Mouse (Mus musculus) stomach, embryonic 16.5 days (tissue): ENCODE results near the gene Ifi47. TPM values are rescaled to one million over a fixed set of nuclear protein-coding genes. Genes with fewer than 3 reads are reported as not detected.

Source experiments
- ATAC-seq: fragments of 200-750 bp; cut with Nextera tagmentation; 2 replicates; pipeline ENCODE4 v1.8.0; 2017; ENCODE audit warnings: moderate number of reproducible peaks, moderate TSS enrichment; ENCODE audit not compliant: insufficient read depth, low FRiP score
- H3K27ac ChIP-seq: fragments of 300-500 bp; sonication (generic); 2 replicates; pipeline ENCODE4 v1.5.1; 2014; ENCODE audit warnings: low read length
- H3K27me3 ChIP-seq: fragments of 300-500 bp; sonication (generic); 2 replicates; pipeline ENCODE4 v1.6.1; 2014; ENCODE audit warnings: low read length, control low read depth, mixed read lengths; ENCODE audit not compliant: control insufficient read depth, insufficient read depth
- H3K36me3 ChIP-seq: fragments of 300-500 bp; sonication (generic); 2 replicates; pipeline ENCODE4 v1.6.1; 2014; ENCODE audit warnings: low read length; ENCODE audit not compliant: control insufficient read depth, insufficient read depth
- H3K4me1 ChIP-seq: fragments of 300-500 bp; sonication (generic); 2 replicates; pipeline ENCODE4 v1.6.1; 2014; ENCODE audit warnings: low read length, control low read depth, mixed read lengths; ENCODE audit not compliant: control insufficient read depth, insufficient read depth
- H3K4me2 ChIP-seq: fragments of 300-500 bp; sonication (generic); 2 replicates; pipeline ENCODE4 v1.6.1; 2014; ENCODE audit warnings: low read depth, low read length, mixed read lengths
- H3K4me3 ChIP-seq: fragments of 300-500 bp; sonication (generic); replicated peaks from 2 replicates; pipeline ENCODE4 v1.5.1; 2014; ENCODE audit warnings: mild to moderate bottlenecking, low read length
- H3K9ac ChIP-seq: fragments of 300-500 bp; sonication (generic); 2 replicates; pipeline ENCODE4 v1.6.1; 2014; ENCODE audit warnings: low read length
- H3K9me3 ChIP-seq: fragments of 300-500 bp; sonication (generic); replicated peaks from 2 replicates; pipeline ENCODE4 v1.6.1; 2016; ENCODE audit warnings: low read length, control low read depth; ENCODE audit not compliant: control insufficient read depth
- WGBS: fragments of 180-500 bp; shearing (Covaris S2); extraction: QIAGEN DNeasy Blood & Tissue Kit; methylation state at CpG from one replicate; pipeline ENCODE4 v1.1.7; 2014; 5-methylcytosine and 5-hydroxymethylcytosine counted together
- polyA plus RNA-seq: library from polyadenylated mRNA; unstranded; fragments of >200 nt; fragmentation: Nextera tagmentation; extraction: Ambion mirVana; gene quantifications from 2 replicates; pipeline ENCODE4 v1.2.1, GENCODE M21; 2015

Ifi47 gene
- polyA plus RNA-seq, 1 experiment from 2014 or later: 2.7 TPM

- Histone ChIP-seq H3K27ac (peak overlapping the region; percentile 33; the same call in 1 of the 2 replicates), H3K27me3 (no peaks in the 10 kb centered on the region), H3K9ac (no peak overlapping the region), H3K4me2 (peak overlapping the region; percentile 33), H3K4me1 (peaks cover 8% of the 10 kb centered on the region), H3K36me3 (no peaks in the 10 kb centered on the region), H3K9me3 (no peaks in the 10 kb centered on the region), H3K4me3 (no peak overlapping the region; the same call in 1 of the 2 replicates)
- 35% methylated on average over 22 of the region's 22 CpGs for WGBS
- peak; percentile 82 for ATAC-seq
Measured at GRCm38 (mm10) chr11:49087830-49088616, 11.6 kb downstream of the Ifi47 start.

- H3K27ac ChIP-seq: no peak overlapping the region
- no peaks in the 10 kb centered on the region for H3K27me3 ChIP-seq
- 67% methylated on average over 5 of the region's 5 CpGs for WGBS
- no peaks in the 10 kb centered on the region for H3K36me3 ChIP-seq
- no peak overlapping the region; the same call in 1 of the 2 replicates for H3K4me2 ChIP-seq
- no peak overlapping the region for H3K4me3 ChIP-seq
- ATAC-seq: peak; percentile 54; the same call in 1 of the 2 replicates
- H3K4me1 ChIP-seq: peaks cover 8% of the 10 kb centered on the region
- no peaks in the 10 kb centered on the region for H3K9me3 ChIP-seq
- no peak overlapping the region for H3K9ac ChIP-seq
Measured at GRCm38 (mm10) chr11:49088990-49089652, 12.7 kb downstream of the Ifi47 start.

- H3K9me3 ChIP-seq: no peaks in the 10 kb centered on the region
- H3K9ac ChIP-seq: no peak overlapping the region
- no peak overlapping the region for H3K4me3 ChIP-seq
- H3K4me1 ChIP-seq: peaks cover 8% of the 10 kb centered on the region
- ATAC-seq: no peak
- no peak overlapping the region for H3K4me2 ChIP-seq
- no peaks in the 10 kb centered on the region for H3K27me3 ChIP-seq
- H3K27ac ChIP-seq: no peak overlapping the region
- WGBS: 72% methylated on average over 3 of the region's 3 CpGs
- H3K36me3 ChIP-seq: no peaks in the 10 kb centered on the region
Measured at GRCm38 (mm10) chr11:49089735-49090507, 13.5 kb downstream of the Ifi47 start.

- Histone ChIP-seq H3K4me3 (no peak overlapping the region), H3K9ac (no peak overlapping the region), H3K4me2 (no peak overlapping the region), H3K27ac (no peak overlapping the region), H3K36me3 (no peaks in the 10 kb centered on the region), H3K4me1 (peaks cover 8% of the 10 kb centered on the region), H3K9me3 (no peaks in the 10 kb centered on the region), H3K27me3 (no peaks in the 10 kb centered on the region)
- WGBS: 79% methylated on average over 5 of the region's 5 CpGs
- no peak for ATAC-seq
Measured at GRCm38 (mm10) chr11:49090551-49090950, 14.2 kb downstream of the Ifi47 start.

GRCm38 (mm10) chr11:49091171-49091570 is 14.8 kb downstream of the Ifi47 start:
- H3K4me1 ChIP-seq: peaks cover 8% of the 10 kb centered on the region
- no peak overlapping the region for H3K4me2 ChIP-seq
- no peak overlapping the region for H3K4me3 ChIP-seq
- no peak overlapping the region for H3K27ac ChIP-seq
- no peaks in the 10 kb centered on the region for H3K27me3 ChIP-seq
- no peak overlapping the region for H3K9ac ChIP-seq
- 62% methylated on average over 4 of the region's 4 CpGs for WGBS
- no peak for ATAC-seq
- H3K9me3 ChIP-seq: no peaks in the 10 kb centered on the region
- H3K36me3 ChIP-seq: no peaks in the 10 kb centered on the region

GRCm38 (mm10) chr11:49092053-49092586 is 15.7 kb downstream of the Ifi47 start:
- no peak overlapping the region for H3K4me3 ChIP-seq
- ATAC-seq: no peak
- no peak overlapping the region for H3K4me2 ChIP-seq
- no peak overlapping the region for H3K27ac ChIP-seq
- no peaks in the 10 kb centered on the region for H3K27me3 ChIP-seq
- no peak overlapping the region for H3K9ac ChIP-seq
- 94% methylated on average over 1 of the region's 1 CpGs for WGBS
- H3K9me3 ChIP-seq: no peaks in the 10 kb centered on the region
- H3K36me3 ChIP-seq: no peaks in the 10 kb centered on the region
- peaks cover 8% of the 10 kb centered on the region for H3K4me1 ChIP-seq

GRCm38 (mm10) chr11:49092786-49093185 is 16.4 kb downstream of the Ifi47 start:
- H3K4me3 ChIP-seq: no peak overlapping the region
- no peak for ATAC-seq
- no peak overlapping the region for H3K9ac ChIP-seq
- H3K4me2 ChIP-seq: no peak overlapping the region
- no peaks in the 10 kb centered on the region for H3K27me3 ChIP-seq
- H3K36me3 ChIP-seq: no peaks in the 10 kb centered on the region
- peaks cover 8% of the 10 kb centered on the region for H3K4me1 ChIP-seq
- WGBS: 82% methylated on average over 2 of the region's 2 CpGs
- H3K27ac ChIP-seq: no peak overlapping the region
- no peaks in the 10 kb centered on the region for H3K9me3 ChIP-seq

GRCm38 (mm10) chr11:49093861-49094660 is 17.7 kb downstream of the Ifi47 start:
- Histone ChIP-seq H3K36me3 (no peaks in the 10 kb centered on the region), H3K9me3 (no peaks in the 10 kb centered on the region), H3K9ac (no peak overlapping the region), H3K4me3 (no peak overlapping the region), H3K27ac (no peak overlapping the region), H3K4me1 (peaks cover 2% of the 10 kb centered on the region; the same call in 1 of the 2 replicates), H3K4me2 (no peak overlapping the region), H3K27me3 (no peaks in the 10 kb centered on the region)
- 78% methylated on average over 6 of the region's 6 CpGs for WGBS
- ATAC-seq: no peak
